Mouse (Mus musculus): Measurements from ENCODE around the gene Cyp19a1. TPM values are rescaled to one million over a fixed set of nuclear protein-coding genes. Genes with fewer than 3 reads are reported as not detected.

Gene Cyp19a1
- not detected for polyA plus RNA-seq (2014; fragmentation: Illumina TruSeq; extraction: RNeasy Lipid Tissue Mini Kit (QIAGEN cat#74804); ENCODE audit: low read depth, low replicate concordance)

GRCm38 (mm10) chr9:54268010-54268409 lies at the start of gene Cyp19a1:
TSS of gene Cyp19a1 (minus strand) at chr9:54268110.

GRCm38 (mm10) chr9:54286331-54286987 lies 18.5 kb upstream of the Cyp19a1 start, which contains the start of gene Gldn:
TSS of gene Gldn (plus strand) at chr9:54286486.

Other genes with a start within 250 kb of the Cyp19a1 start
- gene Tnfaip8l3, start 199.7 kb downstream of the Cyp19a1 start, polyA plus RNA-seq (2014; fragmentation: Illumina TruSeq; extraction: RNeasy Lipid Tissue Mini Kit (QIAGEN cat#74804); ENCODE audit: low read depth, low replicate concordance): 1.8 TPM
- 0.08 TPM for gene Gldn, start 18.4 kb upstream of the Cyp19a1 start, polyA plus RNA-seq (2014; fragmentation: Illumina TruSeq; extraction: RNeasy Lipid Tissue Mini Kit (QIAGEN cat#74804); ENCODE audit: low read depth, low replicate concordance)
- 23.7 TPM for gene Dmxl2, start 233.5 kb upstream of the Cyp19a1 start, polyA plus RNA-seq (2014; fragmentation: Illumina TruSeq; extraction: RNeasy Lipid Tissue Mini Kit (QIAGEN cat#74804); ENCODE audit: low read depth, low replicate concordance)

Data from liver, adult 10 weeks (tissue).